Mouse (Mus musculus): Measurements from ENCODE around the gene Efemp1. TPM values are rescaled to one million over a fixed set of nuclear protein-coding genes. Genes with fewer than 3 reads are reported as not detected.

Efemp1 gene
- total RNA-seq, 2 experiments from 2014 or later: 3.6 to 4.9 TPM

GRCm38 (mm10) chr11:28912469-28913138 is 59.6 kb downstream of the Efemp1 start:
- DNase-seq (ENCODE audit: low spot score in 2 of 2): no peak

- no peak for DNase-seq (ENCODE audit: low spot score in 2 of 2)
These were observed 81.4 kb downstream of the Efemp1 start for GRCm38 (mm10) chr11:28934449-28934848.

GRCm38 (mm10) chr11:28939651-28940050 is 86.6 kb downstream of the Efemp1 start:
- DNase-seq (ENCODE audit: low spot score in 2 of 2): no peak

GRCm38 (mm10) chr11:28951586-28952210 is 98.7 kb downstream of the Efemp1 start:
- no peak for DNase-seq (ENCODE audit: low spot score in 2 of 2)

GRCm38 (mm10) chr11:28954673-28955304 is 101.8 kb downstream of the Efemp1 start:
- DNase-seq (ENCODE audit: low spot score in 2 of 2): peak in 1 of 2 experiments; percentile 7

GRCm38 (mm10) chr11:28955305-28955701 is 102.3 kb downstream of the Efemp1 start:
- DNase-seq (ENCODE audit: low spot score in 2 of 2): no peak

- DNase-seq (ENCODE audit: low spot score in 2 of 2): no peak
These were observed 108.4 kb downstream of the Efemp1 start for GRCm38 (mm10) chr11:28961381-28961780.

Measured in layer of hippocampus, postnatal 14 days (tissue).